Mouse (Mus musculus) megakaryocyte, embryonic 14.5 days (primary cell): Measurements from ENCODE around the gene Actr1b.

Source experiments
- FLI1 ChIP-seq: IDR thresholded peaks from 2 replicates; pipeline ENCODE4 v1.6.1; 2012; ENCODE audit warnings: low read length, inconsistent platforms, mixed read lengths
- GATA1 ChIP-seq: IDR thresholded peaks from 3 replicates; pipeline ENCODE4 v1.6.1; 2012; ENCODE audit warnings: mixed read lengths, low read length, inconsistent platforms, borderline replicate concordance

GRCm38 (mm10) chr1:36694871-36695270, 19.4 kb downstream of the Actr1b start:
- no peak for TF ChIP-seq GATA1
- no peak for TF ChIP-seq FLI1
